Mouse (Mus musculus): ENCODE measurements around the gene Ubc.
A peak's percentile ranks its signal among the peaks of the same experiment; 100 is the strongest.
"Not testable (repeated sequence)": the region's sequence is repeated elsewhere in the genome, so short reads cannot be mapped to it uniquely, and the experiment has no call there.

The Ubc gene

DNA sequence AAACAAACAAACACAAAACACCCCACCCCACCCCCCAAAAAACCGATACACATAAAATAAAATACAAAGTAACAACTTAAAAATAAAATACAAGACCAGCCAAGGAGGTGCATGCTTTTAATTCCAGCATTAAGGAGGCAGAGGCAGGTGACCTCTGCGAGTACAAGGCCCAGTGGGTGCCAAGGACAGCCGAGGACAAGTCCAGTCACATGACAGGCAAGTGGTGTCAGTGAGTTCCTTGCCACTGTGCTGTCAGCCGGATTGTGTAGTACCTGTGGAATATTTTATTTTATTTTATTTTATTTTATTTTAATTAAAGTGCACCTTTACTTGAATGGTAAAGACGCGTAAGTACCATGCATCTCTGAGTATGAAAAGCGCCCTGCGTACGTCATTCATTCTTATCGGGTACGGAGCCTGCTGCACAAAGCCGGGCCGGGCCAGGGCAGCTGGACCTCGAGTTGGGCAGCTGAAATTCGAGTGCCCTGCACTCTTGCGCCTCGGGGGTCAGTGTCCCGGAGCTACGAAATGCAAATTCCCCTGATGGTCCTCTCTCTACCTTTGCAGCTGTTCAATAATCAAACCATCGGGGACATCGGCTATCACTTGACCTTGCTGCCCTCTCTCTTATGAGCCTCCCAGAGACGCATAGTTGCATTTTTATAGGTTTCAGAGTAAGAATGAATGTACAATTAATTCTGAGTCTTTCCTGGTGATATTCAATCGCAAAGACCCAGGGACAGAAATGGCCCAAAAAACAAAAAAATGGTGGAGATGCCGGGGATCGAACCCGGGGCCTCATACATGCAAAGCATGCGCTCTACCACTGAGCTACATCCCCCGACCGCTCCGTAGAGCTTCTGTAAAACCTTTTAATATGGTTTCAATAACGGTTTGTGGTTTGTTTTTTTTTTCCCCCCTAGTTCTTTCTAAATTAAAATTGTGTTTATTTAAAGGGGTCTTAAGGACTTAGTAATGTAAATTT, 13.8 kb upstream of the Ubc start:
- DNase-seq: peak; percentile 82 to 86

DNA sequence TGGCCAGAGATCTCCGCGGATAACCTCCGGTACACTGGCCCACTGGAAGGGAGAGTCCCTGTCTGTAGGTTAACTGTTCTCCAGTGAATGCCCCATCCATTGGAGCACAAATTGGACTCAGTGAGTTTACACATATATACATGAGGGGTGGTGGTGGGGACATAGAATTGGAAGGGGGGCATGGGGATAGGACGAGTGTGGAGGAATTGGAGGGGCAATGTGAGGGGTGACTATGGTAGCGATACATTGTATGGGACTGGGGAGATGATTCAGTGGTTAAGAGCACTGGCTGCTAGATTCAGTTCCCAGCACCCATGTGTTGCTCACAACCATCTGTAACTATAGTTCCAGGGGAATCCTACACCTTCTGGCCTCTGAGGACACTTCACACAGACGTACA, 13.0 kb upstream of the Ubc start:
- no peak for DNase-seq

DNA sequence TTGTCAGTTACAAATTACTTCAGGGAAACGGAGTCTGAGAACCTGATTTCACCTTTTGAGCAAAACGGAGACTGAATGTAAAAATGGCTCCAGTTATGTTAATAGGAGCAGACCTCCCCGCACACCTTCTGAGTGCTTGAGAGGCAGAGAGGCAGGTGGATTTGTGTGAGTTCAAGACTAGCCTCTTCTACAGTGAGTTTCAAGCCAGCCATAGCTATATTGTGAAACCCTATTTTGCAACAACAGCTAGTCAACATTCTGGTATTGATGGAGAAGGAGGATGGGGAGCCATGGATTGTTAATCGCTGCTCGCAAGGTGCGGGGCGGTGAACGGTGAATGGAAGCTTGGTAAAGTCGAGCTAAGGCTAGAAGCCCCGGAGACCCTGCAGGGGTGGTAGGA, 12.5 kb upstream of the Ubc start:
- DNase-seq: no peak

DNA sequence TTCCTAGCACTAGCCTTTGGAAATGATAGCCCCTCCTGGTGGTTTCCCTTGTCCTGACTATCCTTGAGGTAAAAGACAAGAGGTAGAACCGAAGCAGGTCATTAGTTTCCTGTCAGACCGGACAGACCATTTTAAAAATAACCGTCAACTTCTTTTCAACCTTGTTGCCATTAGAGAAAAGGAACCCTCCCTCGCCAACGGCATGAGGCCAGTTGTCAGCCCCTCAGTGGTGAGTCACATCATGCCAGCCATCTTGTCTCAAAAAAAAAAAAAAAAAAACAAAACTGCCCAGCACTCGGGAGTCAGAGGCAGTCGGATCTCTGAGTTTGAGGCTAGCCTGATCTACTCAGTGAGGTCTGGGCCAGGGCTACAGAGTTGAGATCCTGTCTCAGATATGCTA, 10.9 kb upstream of the Ubc start:
- DNase-seq: no peak

DNA sequence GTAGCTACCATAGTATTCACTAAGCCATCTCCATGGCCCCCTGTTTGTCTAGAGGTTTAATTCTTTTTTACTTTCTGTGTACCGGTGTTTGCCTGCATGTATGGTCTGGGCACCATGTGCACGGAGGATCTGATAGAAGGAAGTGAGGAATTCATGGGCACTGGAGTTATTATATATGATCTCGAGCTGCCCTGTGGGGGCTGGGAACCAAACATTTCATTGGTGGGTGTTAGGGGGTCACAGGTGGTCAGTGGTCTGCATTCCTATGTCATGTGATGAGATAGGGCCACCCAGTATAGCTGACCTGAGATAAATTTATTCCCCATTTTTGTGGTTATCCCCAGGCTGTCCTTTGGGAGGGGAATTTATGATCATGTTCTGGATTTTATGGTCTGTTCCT, 5.0 kb upstream of the Ubc start:
- no peak for DNase-seq

DNA sequence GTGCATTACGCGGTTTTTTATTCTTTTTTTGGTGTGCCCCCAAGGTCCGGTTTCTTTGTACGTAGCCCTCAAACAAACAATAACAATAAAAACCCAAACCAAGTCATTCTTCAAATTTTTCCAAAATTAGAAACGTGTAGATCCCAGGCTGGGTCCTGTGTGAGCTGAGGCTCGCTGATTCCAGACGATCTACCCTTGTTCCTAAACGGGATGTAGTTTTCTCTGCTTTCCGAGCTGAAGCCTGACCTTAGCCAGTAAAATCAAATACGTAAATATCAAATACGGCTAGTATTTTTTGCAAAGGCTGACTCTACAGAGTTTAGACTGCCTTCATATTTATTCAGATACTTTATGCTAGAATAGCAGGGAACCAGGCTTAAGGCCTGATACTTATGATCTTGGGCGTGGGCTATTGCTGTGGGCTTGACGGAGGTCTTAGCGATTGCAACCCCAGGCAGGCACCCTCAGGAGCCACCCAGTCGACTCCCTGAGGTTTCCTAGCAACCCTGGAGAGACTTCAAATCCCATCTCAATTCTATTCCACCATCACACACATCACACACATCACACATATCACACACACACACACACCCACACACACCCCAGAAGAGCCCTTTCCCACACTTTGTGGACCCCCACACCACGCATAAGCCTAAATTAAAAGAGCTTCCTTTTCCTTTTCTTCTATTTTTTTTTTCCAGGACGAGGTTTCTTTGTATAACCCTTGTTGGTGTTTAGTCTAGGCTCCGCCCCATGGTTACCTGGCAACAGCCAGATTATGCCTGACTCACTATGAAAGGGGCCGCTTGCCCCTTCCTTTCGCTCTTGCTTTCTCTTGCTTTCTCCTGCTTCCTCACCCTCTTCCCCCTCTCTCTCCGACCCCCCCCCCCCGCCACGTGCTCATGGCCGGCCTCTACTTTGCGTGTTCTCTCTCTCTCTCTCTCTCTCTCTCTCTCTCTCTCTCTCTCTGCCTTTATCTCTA, 3.9 kb upstream of the Ubc start:
- peak; percentile 81 to 85 for DNase-seq

DNA sequence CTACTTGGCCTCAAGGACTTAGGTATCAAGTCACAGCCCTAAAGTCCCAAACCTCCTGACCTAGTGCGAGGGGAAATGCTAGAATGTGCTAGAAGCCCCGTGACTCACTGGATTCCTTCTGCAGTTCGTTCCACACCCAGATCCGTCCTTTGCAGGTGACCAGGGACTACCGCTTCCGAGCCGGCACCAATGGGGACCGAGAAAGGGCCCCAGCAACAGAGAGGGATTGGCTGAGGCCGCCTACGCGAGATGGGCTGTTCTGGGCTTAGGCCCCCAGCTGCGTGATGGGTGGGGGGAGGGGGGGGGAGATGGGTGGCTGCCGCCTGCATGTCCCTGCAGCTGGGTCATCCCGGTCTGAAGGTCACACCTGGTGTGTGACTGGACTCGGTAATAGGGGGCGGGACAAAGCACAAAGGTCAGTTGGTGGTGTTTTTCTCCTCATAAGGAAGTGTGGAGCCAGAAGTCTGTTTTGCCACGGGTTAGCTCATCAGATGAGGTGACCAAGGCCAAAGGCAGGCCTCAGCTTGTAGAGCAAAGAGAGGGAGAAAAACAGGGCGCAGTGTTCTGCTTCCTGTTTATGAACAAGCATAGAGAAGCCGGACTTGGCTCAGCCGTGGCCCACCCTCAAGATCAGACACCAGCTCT, 3.1 kb upstream of the Ubc start:
- peak; percentile 87 to 91 for DNase-seq

DNA sequence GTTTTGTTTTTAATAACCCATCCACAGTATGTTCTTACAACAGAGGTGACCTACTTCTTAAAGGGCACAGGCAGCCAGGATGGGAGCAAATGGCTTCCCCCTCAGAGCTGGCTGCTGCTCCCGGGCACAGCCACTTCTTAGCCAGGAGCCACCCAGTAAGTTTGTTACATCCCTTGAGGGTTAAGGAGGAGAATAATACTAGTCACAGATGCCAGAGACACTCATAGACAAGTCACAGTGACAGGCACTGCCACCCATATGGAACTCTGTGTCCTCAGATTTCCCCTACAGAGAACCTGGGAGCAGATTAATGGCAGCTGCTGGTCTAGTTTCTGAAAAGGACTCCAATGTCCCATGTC, 2.6 kb upstream of the Ubc start:
- DNase-seq: no peak

DNA sequence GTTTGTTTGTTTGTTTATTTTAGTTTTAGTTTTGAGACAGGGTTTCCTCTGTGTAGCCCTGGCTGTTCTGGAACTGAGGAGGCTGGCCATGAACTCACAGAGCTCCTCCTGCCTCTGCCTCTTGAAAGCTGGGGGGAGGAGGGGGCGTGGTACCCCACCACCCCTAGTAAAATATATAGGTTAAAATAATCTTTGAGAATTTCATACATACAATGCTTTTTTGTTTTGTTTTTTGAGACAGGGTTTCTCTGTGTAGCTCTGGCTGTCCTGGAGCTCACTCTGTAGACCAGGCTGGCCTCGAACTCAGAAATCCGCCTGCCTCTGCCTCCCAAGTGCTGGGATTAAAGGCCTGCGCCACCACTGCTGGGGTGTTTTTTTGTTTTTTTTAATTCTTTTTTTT, 2.2 kb upstream of the Ubc start:
- DNase-seq: not testable (repeated sequence)

DNA sequence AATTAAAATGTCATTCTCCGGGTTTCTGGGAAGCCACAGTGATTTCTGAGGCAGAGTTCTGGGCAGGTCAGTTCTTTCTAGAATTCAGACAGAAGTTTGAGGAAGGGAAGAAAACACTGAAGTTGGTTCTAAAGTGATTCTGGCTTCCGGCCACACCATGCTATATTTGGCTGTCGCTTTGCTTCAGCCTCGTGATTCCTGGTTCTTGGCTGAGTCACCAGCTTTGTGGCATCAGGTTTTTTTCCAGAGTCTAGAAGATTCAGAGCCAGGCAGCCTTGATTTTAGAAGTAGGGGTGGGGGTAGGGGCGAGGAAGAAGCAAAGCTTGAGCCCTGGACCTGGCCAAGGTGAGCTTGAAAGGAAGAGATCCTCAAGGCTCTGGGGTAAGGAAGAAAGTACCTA, 1.6 kb upstream of the Ubc start:
- DNase-seq: peak; percentile 53 to 59

DNA sequence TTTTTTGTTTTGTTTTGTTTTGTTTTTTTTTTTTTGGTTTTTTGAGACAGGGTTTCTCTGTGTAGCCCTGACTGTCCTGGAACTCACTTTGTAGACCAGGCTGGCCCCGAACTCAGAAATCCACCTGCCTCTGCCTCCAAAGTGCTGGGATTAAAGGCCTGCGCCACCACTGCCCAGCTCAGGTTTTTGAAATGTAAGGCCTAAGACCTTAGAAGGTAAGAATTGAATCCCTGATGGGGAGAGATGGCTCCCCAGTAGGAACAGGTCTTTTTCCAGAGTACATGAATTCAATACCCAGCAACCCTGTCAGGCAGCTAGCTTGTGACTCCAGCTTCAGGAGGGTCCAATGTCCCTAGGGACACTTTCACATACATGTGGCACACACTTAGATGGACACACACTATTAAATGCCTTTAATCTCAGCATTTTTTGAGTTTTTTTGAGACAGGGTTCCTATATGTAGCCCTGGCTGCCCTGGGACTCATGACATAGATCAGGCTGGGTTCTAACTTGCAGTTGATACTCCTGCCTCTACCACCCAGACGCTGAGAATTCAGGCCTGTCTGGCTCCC, 990 bp upstream of the Ubc start:
- DNase-seq: no peak

DNA sequence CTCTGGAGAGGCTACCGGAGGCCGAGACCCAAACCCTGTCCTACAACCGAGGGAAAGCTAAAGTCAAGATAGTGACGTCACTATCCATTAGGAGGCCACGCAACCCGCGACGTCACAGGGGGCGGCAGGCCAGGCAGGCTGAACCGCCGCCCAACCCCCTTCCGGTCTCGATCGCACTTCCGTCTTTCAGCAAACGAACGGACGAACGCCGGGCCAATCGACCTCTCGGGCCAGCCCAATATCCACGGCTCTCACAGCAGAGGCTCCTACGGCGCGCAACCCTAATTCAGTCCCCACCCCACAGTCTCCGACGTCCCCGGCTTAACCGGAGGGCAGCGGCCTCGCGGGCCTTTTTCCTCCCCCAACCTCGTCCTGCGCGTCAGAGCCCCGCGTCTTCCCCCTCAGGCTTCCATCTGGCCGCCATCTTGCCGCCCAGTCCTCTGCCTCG, 847 bp downstream of the Ubc start, which contains the start of gene Gm10382:
Gene Gm10382 (plus strand): TSS at position 192 of the 448 bp plus-strand sequence.
- DNase-seq: peak; percentile 97

DNA sequence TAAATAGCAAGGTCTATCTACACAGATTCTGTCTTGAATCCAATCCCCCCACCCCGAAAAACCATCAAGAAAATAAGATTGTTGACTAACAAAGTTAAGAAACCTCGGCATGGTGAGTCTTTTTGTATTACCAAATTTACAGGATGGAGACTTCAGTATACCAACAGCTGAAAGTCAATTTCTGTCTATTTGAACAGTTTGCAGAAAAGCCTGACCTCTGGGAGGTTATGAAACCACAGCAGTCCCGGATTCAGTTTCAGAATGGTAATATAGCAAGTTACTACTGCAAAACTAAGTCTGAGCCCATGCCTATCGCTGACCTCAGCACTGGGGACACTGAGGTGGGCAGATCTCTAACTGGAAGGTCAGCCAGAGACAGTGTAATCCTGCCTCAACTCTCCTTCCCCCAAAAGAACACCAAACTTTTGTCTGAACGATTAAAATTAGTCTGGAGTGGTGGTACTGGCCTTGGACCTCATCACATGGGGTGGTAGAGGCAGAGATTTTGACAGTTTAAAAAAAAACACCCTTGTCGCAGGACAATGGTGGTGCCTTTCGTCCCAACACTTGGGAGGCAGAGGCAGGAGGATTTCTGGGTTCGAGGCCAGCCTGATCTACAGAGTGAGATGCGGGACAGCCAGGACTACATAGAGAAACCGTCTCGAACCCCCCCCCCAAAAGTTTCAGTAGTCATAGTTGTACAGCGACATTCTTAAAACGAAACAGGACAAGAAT, 1.5 kb downstream of the Ubc start:
- no peak for DNase-seq

DNA sequence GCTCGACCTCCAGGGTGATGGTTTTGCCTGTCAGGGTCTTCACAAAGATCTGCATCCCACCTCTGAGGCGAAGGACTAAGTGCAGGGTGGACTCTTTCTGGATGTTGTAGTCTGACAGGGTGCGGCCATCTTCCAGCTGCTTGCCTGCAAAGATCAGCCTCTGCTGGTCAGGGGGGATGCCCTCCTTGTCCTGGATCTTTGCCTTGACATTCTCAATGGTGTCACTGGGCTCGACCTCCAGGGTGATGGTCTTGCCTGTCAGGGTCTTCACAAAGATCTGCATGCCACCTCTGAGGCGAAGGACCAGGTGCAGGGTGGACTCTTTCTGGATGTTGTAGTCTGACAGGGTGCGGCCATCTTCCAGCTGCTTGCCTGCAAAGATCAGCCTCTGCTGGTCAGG, 2.7 kb downstream of the Ubc start:
- DNase-seq: not testable (repeated sequence)

DNA sequence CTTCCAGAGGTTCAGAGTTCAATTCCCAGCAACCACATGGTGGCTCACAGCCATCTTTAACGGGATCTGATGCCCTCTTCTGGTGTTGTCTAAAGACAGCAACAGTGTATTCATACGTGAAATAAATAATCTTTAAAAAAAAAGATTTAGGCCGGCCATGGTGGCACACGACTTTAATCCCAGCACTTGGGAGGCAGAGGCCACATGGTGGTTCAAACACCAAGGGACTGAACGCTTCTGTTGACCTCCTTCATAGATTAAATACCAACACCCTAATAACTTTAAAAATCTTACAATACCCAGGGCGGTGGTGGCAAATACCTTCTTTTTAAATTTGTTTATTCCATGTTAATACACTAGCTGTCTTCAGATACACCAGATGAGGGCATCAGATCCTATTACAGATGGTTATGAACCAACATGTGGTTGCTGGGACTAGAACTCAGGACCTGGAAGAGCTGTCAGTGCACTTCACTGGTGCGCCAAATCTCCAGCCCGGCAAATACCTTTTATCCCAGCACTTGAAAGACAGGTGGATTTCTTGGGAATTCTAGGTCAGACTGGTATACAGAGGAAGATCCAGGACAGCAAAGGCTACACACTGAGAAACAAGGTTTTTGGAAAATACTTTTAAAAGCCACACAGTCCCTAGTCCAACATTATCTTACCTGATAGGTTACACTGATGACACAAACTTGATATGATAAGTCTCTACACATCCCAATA, 4.6 kb downstream of the Ubc start:
- DNase-seq: no peak

DNA sequence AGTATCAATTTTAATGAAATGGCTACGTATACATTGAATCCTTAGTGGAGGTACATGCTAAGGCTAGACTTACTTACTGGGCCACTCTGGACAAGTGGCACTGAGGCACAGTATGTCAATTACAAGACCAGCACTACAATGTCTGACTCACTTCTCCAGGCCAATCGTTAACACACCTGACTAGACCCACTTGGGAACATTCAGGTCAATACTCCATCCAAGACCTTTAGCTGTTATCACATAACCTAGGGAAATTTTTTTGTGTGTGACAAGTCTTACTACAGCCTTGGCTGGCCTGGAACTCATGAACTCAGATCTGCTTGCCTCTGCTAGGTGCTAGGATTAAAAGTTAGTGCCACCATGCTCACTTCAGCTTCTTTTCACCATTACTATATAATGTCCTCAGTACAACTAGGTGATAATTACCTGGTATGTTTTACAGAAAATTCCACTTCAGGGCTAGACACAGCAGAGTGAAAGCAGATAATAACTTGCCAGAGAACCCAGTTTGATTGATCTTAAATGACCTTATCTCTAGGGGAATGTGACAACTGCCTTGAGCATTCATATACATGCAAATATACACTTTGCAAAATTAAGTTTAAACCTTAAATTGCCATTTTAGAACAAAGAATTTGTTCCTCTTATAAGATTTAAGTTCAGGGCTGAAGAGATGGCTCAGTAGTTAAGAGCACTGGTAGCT, 5.3 kb downstream of the Ubc start:
- no peak for DNase-seq

DNA sequence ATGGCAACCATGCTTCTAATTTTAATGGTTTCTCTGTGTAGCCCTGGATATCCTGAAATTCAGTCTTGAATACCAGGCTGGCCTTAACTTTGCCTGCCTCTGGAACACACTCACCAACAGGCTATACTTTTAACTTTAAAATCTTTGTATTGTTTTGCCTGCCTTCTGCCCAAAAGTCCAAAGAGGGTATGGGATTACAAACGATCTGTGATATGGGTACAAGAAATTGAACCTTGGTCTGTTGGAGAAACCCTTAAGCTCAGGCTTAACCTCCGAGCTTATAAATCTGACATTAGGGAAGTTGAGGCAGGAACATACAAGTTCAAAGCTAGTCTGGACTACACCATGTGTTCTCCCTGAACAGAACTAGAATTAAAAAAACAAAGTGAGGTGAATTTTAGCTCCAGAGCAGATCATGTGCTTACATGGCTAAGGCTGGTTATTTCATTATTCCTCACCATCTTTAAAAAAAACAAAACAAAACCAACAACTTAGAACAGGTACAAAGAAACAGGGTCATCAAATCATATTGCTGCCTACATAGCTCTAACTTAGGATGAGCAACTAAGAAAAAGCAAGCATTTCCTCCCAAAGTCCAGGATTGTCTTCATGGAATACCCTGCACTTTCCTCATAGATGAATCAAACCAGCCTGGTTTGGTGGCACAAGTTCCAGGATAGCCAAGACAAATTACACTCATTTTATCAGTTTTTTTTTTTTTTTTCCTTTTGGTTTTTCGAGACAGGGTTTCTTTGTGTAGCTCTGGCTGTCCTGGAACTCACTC, 6.2 kb downstream of the Ubc start:
- no peak for DNase-seq

DNA sequence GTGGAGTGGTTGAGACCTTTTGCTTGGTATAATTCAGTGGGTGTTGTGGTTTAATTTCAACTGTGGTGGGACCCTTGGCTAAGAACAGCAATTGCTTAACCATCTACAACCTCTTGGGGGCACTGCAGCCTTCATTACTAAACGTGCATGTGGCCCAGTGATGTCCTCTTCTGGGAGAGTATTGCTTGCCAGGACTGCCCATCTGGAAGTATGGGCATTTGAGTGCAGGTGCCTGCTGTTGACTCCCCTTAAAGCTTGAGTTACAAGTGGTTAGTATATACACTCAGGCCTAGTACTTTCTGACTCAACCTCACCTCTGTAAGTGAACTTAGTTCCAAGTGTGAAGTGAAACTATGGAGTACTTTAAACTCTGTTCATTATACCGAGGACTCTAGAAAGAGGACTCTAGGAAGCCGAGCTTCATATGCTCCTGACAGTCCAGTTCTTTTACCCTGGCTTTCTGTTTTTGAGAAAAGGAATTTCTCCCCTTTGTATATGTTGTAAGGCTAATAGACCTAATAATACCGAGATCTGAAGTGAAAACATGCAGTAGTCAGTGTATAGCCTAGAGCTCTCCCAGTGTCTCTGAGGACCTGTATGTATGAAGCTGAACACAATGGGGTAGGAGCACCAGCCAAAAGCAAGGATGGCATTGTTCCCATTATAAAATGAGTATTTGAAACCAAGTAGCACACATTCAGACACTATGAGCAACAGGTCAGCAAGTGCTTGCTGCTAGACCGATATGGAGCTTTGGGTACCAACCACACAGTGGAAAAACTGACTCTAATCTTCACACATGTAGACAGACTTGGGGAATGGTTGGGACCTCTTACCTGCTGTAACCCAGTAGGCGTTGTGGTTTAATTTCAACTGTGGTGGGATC, 7.1 kb downstream of the Ubc start:
- DNase-seq: peak; percentile 66
